Mouse (Mus musculus) WW6 (cell line): ENCODE results near the gene Tpcn2.

Experiments used
- DNase-seq: peaks from one replicate; pipeline ENCODE4 v3.0.0-alpha.2; 2013; ENCODE audit warnings: low read depth, low spot score

Tpcn2 gene

DNA sequence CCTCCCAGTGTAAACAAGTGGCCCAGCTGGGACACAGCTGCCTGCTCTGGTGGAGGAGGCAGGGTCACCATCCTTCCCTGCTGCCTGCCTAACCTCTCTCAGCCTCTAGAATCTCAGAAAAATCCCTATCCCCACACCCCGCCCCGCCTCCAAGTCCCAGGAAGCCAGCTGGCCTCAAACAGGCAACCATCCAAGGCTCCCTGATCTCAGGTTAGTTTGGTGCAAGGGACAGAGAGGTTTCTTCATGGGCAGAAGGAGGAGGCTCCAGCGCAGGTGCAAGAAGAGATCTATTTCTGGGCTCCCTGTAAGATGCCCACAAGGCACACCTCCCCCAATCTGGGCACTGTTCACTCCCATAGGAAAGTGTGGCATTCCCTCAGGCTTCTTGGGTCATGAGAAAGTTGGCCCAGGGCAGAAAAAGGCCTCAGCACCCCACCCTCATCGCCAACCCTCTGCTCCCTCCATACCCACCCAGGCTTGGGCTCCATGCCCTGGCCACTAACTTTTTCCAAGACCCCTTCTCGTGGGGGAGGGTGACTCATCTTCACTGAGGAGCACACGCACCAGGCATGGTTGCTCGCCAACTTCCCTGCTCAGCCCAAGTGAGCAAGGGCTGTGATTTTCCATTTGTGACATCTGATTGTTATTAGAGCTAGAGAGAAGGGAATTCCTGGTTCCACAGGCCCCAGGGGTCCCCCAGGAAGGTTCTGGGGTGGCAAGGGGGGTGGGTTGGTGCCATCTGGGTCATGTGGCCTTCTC is 15.9 kb upstream of the Tpcn2 start:
- DNase-seq, result no peak

GRCm38 (mm10) chr7:145298666-145299490 is 15.1 kb upstream of the Tpcn2 start:
- no peak for DNase-seq

- no peak for DNase-seq
These were observed 10.0 kb upstream of the Tpcn2 start for GRCm38 (mm10) chr7:145293859-145294258.

DNA sequence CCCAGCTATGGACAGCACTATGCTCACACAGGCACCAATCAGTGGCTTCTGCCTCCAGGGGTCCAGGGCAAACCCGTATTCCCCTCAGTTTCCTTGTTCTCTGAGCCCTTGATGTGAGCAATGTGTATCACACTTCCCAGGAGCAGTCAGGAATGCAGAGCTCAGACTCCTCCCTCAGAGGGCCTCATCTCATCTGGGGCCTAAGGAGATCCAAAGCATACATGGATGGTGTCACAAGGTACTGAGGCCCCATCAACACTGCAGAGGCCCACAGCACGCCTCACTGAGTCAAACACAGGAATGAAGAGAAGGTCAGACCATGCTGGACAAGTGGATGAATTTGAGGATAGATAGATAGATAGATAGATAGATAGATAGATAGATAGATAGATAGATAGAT is 8.9 kb upstream of the Tpcn2 start:
- no peak for DNase-seq

GRCm38 (mm10) chr7:145291847-145292246 is 8.0 kb upstream of the Tpcn2 start:
- DNase-seq, result no peak

DNA sequence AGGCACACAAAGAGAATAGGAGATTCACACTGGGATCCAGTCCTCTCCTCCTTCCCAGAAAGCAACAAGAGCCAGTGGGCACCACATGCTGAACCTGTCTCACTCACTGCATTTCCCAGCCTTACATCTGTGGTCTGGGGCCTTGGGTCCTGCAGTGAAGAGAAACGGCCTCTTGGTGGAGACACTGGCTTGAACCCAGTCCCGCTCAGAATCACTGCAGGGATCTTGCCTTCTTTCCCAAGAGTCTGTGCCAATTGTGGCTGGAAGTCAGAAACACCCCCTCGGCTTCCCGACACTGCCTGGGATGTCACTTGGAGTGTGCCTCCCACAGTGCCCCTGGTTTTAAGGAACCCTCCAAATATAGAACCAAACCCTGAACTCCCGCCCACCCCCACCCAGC is 5.5 kb upstream of the Tpcn2 start:
- DNase-seq, result no peak

DNA sequence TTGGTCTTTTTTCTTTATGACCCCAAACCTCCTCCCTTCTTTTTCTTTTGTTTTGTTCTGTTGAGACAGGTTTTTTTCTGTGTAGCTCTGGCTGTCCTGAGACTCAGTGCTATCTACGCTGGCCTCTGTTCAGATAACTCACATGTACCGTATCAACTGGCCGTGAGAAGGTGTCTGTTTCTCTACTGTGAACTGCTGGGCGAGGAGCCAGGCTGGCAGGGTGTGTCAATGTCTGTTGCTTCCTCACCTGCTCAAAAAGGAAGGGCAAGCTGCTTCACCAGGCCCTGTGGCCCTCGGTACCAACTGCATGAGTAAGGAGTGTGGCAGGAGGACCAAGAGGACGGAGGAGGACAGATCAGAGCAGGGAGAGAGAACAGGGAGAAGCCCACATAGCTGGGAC is 3.6 kb upstream of the Tpcn2 start:
- no peak for DNase-seq

DNA sequence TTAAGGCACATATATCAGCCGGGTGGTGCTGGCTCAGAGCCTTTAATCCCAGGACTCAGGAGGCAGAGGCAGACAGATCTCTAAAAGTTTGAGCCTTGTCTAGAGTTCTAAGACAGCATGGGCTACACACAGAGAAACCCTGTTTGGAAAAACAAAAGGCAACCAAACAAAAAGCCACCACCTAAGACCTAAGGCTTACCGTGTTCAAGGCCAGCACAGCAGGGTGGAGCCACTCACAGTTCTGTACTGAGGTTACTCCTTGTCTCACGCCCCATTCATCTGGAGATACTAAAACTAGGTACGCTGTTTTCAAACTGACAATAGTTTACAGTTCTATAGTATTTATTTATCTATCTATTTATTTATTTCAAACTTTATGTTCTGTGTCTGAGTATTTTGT is 1.7 kb upstream of the Tpcn2 start:
- no peak for DNase-seq

DNA sequence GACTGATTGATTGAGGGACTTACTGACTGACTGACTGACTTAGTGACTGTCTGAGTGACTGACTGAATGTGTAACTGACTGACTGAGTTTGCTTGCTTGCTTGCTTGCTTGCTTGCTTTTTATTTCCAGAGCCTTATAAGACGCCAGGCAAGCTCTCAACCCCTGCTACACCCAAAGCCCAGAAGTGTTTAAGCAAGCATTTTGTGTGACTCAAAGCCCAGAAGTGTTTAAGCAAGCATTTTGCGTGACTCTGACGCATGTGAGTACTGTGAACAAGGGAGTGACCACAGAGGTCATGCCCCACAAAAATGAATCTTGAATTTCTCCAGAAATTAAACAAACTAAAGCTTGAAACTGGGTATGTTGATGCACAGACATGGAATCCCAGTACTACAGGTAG is 482 bp upstream of the Tpcn2 start:
- DNase-seq, result no peak

DNA sequence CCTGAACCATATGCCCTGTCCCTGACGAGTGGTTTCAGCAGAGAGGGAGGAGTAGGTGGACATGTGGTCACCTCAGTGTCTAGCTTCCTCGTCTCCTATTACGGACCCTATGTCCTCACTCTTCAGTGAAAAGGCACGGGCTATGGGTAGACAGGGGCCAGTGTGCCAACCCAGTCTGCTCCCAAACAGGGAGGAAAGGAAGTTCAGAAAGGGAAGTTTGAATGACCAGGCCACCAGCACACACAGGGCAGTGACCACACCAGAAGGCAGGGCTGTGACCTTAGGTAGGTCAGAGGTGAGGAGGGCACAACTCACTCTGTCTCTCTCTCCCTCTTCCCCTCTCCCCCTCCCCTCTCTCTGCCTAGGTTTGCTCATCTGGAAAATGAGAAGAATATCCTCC is 770 bp downstream of the Tpcn2 start:
- no peak for DNase-seq

DNA sequence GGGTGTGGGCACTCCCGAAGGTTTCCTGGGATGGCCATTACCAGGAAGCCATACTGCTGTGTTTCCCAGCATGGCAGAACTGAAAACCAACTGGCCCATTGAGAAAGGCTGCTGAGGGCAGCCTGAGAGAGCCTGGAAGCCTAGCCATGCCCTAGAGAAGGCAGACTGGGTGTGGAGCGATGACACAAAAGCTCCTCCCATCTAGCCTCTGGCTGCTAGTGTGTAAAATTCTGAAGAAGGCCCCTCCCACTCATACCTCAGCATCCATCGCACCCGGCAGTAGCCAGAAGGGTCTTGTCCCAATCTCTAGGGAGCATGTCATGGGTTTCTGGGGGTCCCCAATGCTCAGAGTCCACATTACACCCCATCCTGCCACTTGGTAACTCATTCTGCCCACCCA is 2.4 kb downstream of the Tpcn2 start:
- no peak for DNase-seq

- DNase-seq, result no peak
These were observed 8.3 kb downstream of the Tpcn2 start for GRCm38 (mm10) chr7:145275488-145275887.

DNA sequence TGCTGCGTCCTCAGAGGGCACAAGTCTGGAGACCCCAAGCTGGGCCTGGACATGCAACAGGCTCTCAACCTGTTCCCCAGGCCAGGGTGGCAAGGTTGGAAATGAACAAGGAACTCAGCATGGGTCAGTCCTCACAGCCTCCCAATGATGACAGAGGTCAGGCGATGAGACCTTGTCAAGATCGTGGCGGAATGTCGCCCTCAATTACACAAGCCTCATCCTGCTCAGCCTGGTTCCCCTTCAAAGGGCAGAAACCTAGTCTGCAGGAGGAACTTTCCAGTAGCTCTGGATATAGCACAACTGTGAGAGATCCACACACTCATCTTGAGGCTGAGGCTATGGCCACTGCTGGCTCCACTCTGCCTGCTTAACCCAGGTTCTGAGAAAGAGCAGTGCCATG is 12.9 kb downstream of the Tpcn2 start:
- DNase-seq, result no peak

DNA sequence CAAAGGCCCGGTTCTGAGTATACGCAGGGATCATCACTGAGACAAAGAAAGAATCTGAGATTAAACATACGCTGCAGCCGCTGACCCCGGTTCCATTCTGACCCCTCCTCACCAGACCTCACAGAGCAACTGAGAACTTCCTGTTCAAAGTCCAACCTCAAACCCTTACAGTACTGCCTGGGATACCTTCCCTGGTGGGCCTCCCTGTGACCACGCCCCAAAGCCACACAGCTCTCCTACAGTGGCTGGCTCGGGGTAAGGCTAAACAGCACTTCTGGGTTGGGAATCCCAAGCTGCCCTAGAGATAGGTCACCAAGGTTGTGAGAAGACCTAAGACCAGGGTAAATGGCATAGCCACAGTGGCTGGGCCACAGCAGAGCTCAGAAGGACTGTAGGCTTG is 14.9 kb downstream of the Tpcn2 start:
- DNase-seq, result no peak

DNA sequence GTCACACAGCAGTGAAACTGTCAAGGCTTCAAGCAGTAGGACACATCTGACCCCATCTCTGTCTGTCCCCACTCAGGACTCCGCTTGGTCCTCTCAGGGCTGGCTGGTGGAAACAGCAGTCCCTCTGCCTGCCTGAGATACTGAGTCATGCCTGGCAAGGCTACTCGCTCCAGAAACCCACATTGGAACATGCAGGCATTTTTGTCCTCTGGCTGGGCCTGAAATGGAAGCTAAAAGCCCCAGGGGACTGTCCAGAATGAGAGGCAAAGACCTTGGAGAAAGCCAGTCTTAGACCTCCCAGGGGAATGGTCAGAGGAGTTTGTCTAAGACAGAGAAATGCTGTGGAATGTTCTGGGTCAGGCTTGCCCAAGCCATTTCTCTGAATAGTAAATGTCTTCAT is 17.8 kb downstream of the Tpcn2 start:
- DNase-seq, result no peak

DNA sequence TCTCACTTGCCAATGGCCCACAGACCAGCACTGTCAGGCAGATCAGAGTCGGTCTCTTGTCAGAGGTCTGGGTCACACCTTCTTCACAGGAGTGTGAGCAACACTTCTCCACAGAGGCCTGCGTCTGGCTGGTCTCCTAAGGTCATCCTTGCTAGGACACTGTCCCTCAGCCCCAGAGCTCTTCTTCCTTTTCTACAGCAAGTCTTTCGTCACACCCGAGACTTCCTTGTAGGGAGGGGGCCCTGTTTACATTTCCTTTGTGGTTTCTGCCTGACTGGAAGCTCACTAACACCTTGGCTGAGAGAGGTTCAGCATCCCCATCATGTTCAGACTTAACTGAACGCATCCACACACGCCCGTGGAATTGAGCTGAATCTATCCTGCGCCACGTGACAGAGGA is 19.6 kb downstream of the Tpcn2 start:
- no peak for DNase-seq

- no peak for DNase-seq
These were observed 27.7 kb downstream of the Tpcn2 start for GRCm38 (mm10) chr7:145256092-145256491.

DNA sequence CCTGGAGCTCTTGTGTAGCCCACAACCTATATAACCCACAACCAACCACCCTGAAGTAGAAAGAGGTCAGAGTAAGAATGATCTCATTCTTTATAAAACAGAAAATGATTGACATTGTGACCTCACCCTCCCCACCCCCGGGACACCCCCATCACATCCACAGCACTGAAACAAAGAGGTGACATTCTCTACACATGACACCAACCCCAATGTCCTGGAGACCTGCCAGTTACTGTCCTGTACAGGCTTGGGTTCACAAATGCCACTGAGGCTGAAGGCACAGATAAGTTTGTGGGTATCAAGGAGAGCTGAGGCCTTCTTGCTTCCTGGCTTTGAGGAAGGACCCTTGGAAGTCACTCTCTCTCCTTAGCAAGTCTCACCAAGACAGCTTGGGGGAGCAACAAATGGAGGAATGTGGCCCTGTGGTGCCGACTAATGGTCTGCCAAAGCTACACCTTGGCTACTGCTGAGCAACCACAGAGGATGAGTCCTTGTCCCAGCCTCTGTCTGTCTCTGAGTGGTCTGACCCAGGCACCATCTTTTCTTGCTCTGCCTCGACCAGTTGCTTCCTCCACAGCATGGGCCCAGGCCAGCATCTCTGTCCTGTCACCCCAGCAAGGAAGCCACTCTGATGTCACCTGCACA is 29.7 kb downstream of the Tpcn2 start:
- DNase-seq, result no peak

DNA sequence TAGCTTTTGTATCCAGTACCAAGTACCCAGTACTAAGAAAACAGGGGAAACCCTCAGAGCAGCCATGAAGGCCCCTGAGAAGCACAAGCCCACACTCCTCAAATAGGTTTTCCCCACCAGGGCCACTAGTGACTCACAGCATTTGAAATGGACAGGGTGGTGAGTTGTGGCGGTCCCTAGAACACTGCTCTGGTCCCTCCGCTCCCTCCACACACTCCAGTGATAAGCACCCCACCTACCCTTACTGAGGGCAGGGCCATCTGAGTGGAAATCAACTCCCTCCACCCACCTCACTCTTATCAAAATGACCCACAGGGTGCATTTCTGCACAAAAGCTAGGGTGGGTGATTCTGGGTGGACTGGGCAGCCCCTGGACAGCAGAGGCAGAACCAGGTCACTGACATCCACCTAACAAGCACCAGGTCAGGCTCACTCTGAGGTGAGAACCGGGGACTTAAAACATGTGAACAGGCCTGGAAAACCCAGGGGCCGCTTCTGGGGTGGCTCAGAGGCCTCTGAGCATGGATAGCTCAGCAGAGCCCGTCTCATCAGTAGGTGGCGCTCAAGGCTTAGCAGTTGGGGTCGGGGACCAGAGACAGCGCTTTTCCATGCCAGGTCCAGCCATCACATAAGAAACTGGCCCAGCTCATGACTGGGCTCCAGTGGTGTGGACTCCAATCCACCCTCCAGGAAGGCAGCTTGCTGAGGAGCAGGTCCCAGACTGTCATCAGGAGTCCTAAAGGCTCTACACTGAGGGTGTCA is 30.9 kb downstream of the Tpcn2 start:
- DNase-seq, result peak; percentile 29

DNA sequence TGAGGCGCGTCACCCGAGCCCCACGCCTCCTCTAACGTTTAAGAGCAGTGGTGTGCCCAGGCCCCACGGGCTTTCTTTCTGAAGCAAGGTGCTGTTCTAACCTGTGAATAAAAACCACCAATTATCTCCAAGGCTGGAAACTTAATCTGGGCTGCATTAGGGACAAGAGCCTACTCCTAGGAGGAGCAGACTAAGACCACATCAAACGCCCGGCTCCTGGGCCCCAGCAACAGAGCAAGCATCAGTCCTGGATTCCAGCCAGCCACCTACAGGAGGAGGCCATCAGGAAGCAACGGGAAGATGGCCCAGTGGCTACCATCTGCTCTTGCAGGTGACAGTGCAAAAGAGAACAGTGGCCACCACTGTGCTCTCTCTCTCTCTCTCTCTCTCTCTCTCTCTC is 33.6 kb downstream of the Tpcn2 start:
- no peak for DNase-seq

DNA sequence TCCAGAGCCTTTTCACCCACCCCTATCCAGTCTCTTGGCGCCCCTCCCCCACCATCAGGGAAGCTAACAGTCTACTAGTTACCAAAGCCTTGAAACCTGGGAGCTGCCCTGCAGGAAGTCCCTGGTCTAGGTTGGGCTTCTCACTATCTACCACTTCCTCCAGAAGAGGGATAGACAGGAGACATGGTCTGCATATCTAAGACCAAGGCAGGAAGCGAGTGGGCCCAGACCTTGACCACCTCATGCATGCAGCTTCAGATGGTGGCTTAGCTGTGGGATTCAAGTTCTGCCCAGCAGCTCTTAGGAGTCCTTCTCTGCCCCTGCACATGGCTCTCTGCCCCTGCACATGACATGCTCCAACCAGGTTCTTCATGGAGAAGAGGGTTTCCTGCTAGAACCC is 34.9 kb downstream of the Tpcn2 start:
- no peak for DNase-seq
